Mouse (Mus musculus) MEL (cell line): ENCODE measurements at regions not wholly inside any gene's neighbourhood (a gene's known extent, or its start where the extent isn't known, plus 50 kb on each side); places are given as distances from the start of the nearest gene placed in this dataset.

ENCODE experiments used
- CHD2 ChIP-seq: IDR thresholded peaks from 2 replicates; pipeline ENCODE4 v1.6.1; 2011; ENCODE audit warnings: low read length, improper control_type of control experiment
- CTCF ChIP-seq, 3 experiments: IDR thresholded peaks in 2 of 3; conservative IDR thresholded peaks in 1 of 3; 2 replicates each; pipeline ENCODE4 v1.5.1; 2011 to 2012; ENCODE audit warnings: low read length in 3 of 3, low read depth in 2 of 3, mild to moderate bottlenecking in 2 of 3, improper control_type of control experiment in 1 of 3, inconsistent platforms in 1 of 3, mixed read lengths in 1 of 3, moderate library complexity in 1 of 3; ENCODE audit not compliant: control insufficient read depth in 1 of 3, insufficient read depth in 1 of 3, poor library complexity in 1 of 3, severe bottlenecking in 1 of 3
- EP300 ChIP-seq, 2 experiments: IDR thresholded peaks; 2 replicates each; pipeline ENCODE4 v1.6.1; 2011; ENCODE audit warnings: improper control_type of control experiment in 2 of 2, low read length in 2 of 2, low read depth in 1 of 2, mild to moderate bottlenecking in 1 of 2
- GABPA ChIP-seq: IDR thresholded peaks from 2 replicates; pipeline ENCODE4 v1.6.1; 2012; ENCODE audit warnings: low read depth, mild to moderate bottlenecking, inconsistent platforms, low read length, improper control_type of control experiment, moderate library complexity
- GATA1 ChIP-seq: IDR thresholded peaks from 2 replicates; pipeline ENCODE4 v1.6.1; 2011; ENCODE audit warnings: low read depth, low read length, improper control_type of control experiment
- HCFC1 ChIP-seq: IDR thresholded peaks from 2 replicates; pipeline ENCODE4 v1.6.1; 2012; ENCODE audit warnings: low read depth, mild to moderate bottlenecking, inconsistent platforms, low read length, improper control_type of control experiment, moderate library complexity
- JUND ChIP-seq: IDR thresholded peaks from 2 replicates; pipeline ENCODE4 v1.6.1; 2011; ENCODE audit warnings: low read depth, mild to moderate bottlenecking, improper control_type of control experiment, low read length
- POLR2A ChIP-seq, 2 experiments: IDR thresholded peaks; 2 replicates each; pipeline ENCODE4 v1.6.1; 2011 to 2012; ENCODE audit warnings: low read length in 2 of 2, mild to moderate bottlenecking in 2 of 2, control low read depth in 1 of 2, improper control_type of control experiment in 1 of 2, low read depth in 1 of 2, moderate library complexity in 1 of 2; ENCODE audit not compliant: control insufficient read depth in 1 of 2, insufficient read depth in 1 of 2, poor library complexity in 1 of 2
- POLR2AphosphoS2 ChIP-seq: IDR thresholded peaks from 2 replicates; pipeline ENCODE4 v1.6.1; 2011; ENCODE audit warnings: low read length, improper control_type of control experiment
- USF1 ChIP-seq: IDR thresholded peaks from 2 replicates; pipeline ENCODE4 v1.6.1; 2014; ENCODE audit warnings: low read depth, mild to moderate bottlenecking, inconsistent platforms, low read length, improper control_type of control experiment, moderate library complexity
- ZC3H11A ChIP-seq: IDR thresholded peaks from 2 replicates; pipeline ENCODE4 v1.6.1; 2012; ENCODE audit warnings: low read depth, mild to moderate bottlenecking, inconsistent platforms, low read length, improper control_type of control experiment
- ZKSCAN1 ChIP-seq: IDR thresholded peaks from 2 replicates; pipeline ENCODE4 v1.6.1; 2012; ENCODE audit warnings: low read depth, mild to moderate bottlenecking, inconsistent platforms, low read length, improper control_type of control experiment, moderate library complexity

GRCm38 (mm10) chr2:95579201-95579600 lies 738.8 kb upstream of the Lrrc4c start:
- TF ChIP-seq CTCF (IDR thresholded peaks at IDR 0.05 in 2 of 3, conservative IDR thresholded peaks at IDR 0.05 in 1 of 3; ENCODE audit: control insufficient read depth in 1 of 3, insufficient read depth in 1 of 3, low read depth in 2 of 3, low read length in 3 of 3, poor library complexity in 1 of 3, severe bottlenecking in 1 of 3): no peak
- no peak for TF ChIP-seq POLR2AphosphoS2
- no peak for TF ChIP-seq USF1
- no peak for TF ChIP-seq POLR2A (IDR thresholded peaks at IDR 0.05; ENCODE audit: control insufficient read depth in 1 of 2, insufficient read depth in 1 of 2, low read depth in 1 of 2, low read length in 2 of 2, poor library complexity in 1 of 2)
- TF ChIP-seq JUND: no peak
- TF ChIP-seq HCFC1: no peak
- TF ChIP-seq CHD2: no peak
- no peak for TF ChIP-seq ZKSCAN1
- no peak for TF ChIP-seq EP300 (IDR thresholded peaks at IDR 0.05; ENCODE audit: low read depth in 1 of 2, low read length in 2 of 2)
- TF ChIP-seq GATA1: no peak
- TF ChIP-seq GABPA: no peak
- TF ChIP-seq ZC3H11A: no peak
